Mouse (Mus musculus) lung, embryonic 16.5 days (tissue): ENCODE results near the gene Hck. TPM values are rescaled to one million over a fixed set of nuclear protein-coding genes. Genes with fewer than 3 reads are reported as not detected.

ENCODE experiments used
- ATAC-seq: fragments of 200-750 bp; cut with Nextera tagmentation; 2 replicates; pipeline ENCODE4 v1.8.0; 2017; ENCODE audit warnings: low read depth, mild to moderate bottlenecking, moderate library complexity
- H3K27ac ChIP-seq: fragments of 300-500 bp; sonication (generic); 2 replicates; pipeline ENCODE4 v1.5.1; 2014; ENCODE audit warnings: mild to moderate bottlenecking, control low read depth, low read length
- H3K27me3 ChIP-seq: fragments of 300-500 bp; sonication (generic); 2 replicates; pipeline ENCODE4 v1.6.1; 2014; ENCODE audit warnings: low read depth, low read length, mixed read lengths; ENCODE audit not compliant: control insufficient read depth, insufficient read depth
- H3K36me3 ChIP-seq: fragments of 300-500 bp; sonication (generic); 2 replicates; pipeline ENCODE4 v1.6.1; 2014; ENCODE audit warnings: low read length; ENCODE audit not compliant: control insufficient read depth, insufficient read depth
- H3K4me1 ChIP-seq: fragments of 300-500 bp; sonication (generic); replicated peaks from 2 replicates; pipeline ENCODE4 v1.6.1; 2014; ENCODE audit warnings: low read length, mixed read lengths; ENCODE audit not compliant: control insufficient read depth, insufficient read depth
- H3K4me2 ChIP-seq: fragments of 300-500 bp; sonication (generic); 2 replicates; pipeline ENCODE4 v1.6.1; 2014; ENCODE audit warnings: low read depth, low read length, control low read depth
- H3K4me3 ChIP-seq: fragments of 300-500 bp; sonication (generic); 2 replicates; pipeline ENCODE4 v1.5.1; 2014; ENCODE audit warnings: mild to moderate bottlenecking, low read length, control low read depth
- H3K9ac ChIP-seq: fragments of 300-500 bp; sonication (generic); 2 replicates; pipeline ENCODE4 v1.6.1; 2014; ENCODE audit warnings: low read length, control low read depth
- H3K9me3 ChIP-seq: fragments of 300-500 bp; sonication (generic); 2 replicates; pipeline ENCODE4 v1.6.1; 2016; ENCODE audit warnings: low read length; ENCODE audit not compliant: control insufficient read depth
- WGBS: fragments of 180-500 bp; shearing (Covaris S2); extraction: QIAGEN DNeasy Blood & Tissue Kit; methylation state at CpG from one replicate; pipeline ENCODE4 v1.1.7; 2014; 5-methylcytosine and 5-hydroxymethylcytosine counted together
- polyA plus RNA-seq: library from polyadenylated mRNA; unstranded; fragments of >200 nt; fragmentation: Nextera tagmentation; extraction: Ambion mirVana; gene quantifications from 2 replicates; pipeline ENCODE4 v1.2.1, GENCODE M21; 2015

Gene Hck
- polyA plus RNA-seq, 1 experiment from 2014 or later = 4.5 TPM

- H3K27me3 ChIP-seq = no peaks in the 10 kb centered on the region
- 72% methylated on average over 7 of the region's 7 CpGs for WGBS
- no peak for ATAC-seq
Measured at GRCm38 (mm10) chr2:153117051-153117486, 8.8 kb downstream of the Hck start.

DNA sequence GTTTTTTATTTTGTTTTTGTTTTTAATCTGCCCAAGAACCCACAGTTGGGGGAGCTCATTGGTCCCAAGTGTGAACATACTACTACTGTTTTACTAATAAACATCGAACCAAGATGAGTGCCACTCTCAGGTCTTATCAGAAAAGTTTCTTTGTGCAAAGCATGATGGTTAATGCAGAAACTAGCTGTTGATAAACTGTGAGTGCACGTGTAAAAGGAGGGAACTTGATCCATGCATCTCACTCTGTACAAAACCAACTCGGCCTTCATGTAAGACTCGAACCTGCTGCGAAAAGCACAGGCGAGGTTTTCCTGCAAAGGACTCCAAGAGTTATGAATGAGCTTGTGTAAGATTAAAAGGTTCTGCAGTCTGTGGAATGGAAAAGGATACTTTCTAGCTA is 11.2 kb downstream of the Hck start:
- Histone ChIP-seq H3K9ac (no peak overlapping the region), H3K9me3 (no peaks in the 10 kb centered on the region), H3K27ac (no peak overlapping the region), H3K36me3 (no peaks in the 10 kb centered on the region), H3K27me3 (no peaks in the 10 kb centered on the region), H3K4me2 (no peak overlapping the region), H3K4me3 (no peak overlapping the region), H3K4me1 (no peaks in the 10 kb centered on the region)
- ATAC-seq = no peak
- 80% methylated on average over 6 of the region's 6 CpGs for WGBS

More at GRCm38 (mm10) chr2:153117051-153117486, 8.8 kb downstream of the Hck start:
- H3K4me1 ChIP-seq = no peaks in the 10 kb centered on the region
- no peaks in the 10 kb centered on the region for H3K9me3 ChIP-seq
- H3K4me2 ChIP-seq = no peak overlapping the region
- H3K27ac ChIP-seq = no peak overlapping the region
- H3K36me3 ChIP-seq = no peaks in the 10 kb centered on the region
- H3K4me3 ChIP-seq = no peak overlapping the region
- no peak overlapping the region for H3K9ac ChIP-seq

- 63% methylated on average over 8 of the region's 8 CpGs for WGBS
- no peak overlapping the region for H3K4me2 ChIP-seq
- H3K9me3 ChIP-seq = no peaks in the 10 kb centered on the region
Measured at GRCm38 (mm10) chr2:153120126-153120525, 11.9 kb downstream of the Hck start.

DNA sequence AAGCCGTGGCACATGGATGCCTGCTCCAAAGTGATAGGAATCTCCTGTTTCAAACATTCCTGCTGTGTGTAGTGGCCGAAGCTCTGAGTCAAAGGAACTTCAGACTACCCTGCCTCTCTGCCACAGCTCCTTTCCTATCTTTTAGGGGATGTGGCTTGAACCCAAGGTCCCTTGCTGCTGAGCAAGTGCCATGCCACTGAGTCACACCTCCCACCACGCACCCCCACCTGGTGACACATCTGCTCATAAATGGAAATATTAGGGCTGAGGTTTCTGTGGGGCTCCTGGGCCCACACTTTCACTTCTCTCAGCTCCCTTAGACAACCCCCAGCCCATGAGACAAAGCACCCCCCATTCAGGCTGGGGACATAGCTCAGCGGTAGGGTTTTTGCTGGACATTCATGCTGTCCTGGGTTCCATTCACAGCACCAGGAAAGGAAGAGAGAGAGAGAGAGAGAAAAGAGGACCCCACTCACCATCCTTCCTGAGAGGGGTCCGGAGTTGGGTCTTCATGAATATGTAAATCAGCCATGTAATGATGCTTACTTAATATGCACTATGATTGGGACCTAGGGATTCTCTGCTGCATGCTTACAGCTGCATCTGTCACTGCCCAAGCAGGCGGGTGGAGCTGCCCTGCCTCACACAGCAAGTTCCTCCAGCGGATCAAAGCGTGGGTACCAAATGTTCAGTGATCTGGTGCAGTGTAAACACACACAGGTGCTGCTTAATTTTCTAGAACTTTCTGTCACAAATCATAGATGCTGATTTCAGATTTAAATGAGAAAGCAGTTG is 13.8 kb downstream of the Hck start:
- Histone ChIP-seq H3K4me2 (no peak overlapping the region), H3K4me1 (no peaks in the 10 kb centered on the region), H3K9ac (no peak overlapping the region), H3K4me3 (no peak overlapping the region), H3K9me3 (no peaks in the 10 kb centered on the region), H3K27me3 (no peaks in the 10 kb centered on the region), H3K27ac (no peak overlapping the region), H3K36me3 (no peaks in the 10 kb centered on the region)
- WGBS = 65% methylated on average over 8 of the region's 8 CpGs
- no peak for ATAC-seq

More at GRCm38 (mm10) chr2:153120126-153120525, 11.9 kb downstream of the Hck start:
- H3K27me3 ChIP-seq = no peaks in the 10 kb centered on the region
- H3K27ac ChIP-seq = no peak overlapping the region
- ATAC-seq = no peak
- H3K4me1 ChIP-seq = no peaks in the 10 kb centered on the region
- no peak overlapping the region for H3K4me3 ChIP-seq
- no peak overlapping the region for H3K9ac ChIP-seq
- no peaks in the 10 kb centered on the region for H3K36me3 ChIP-seq

DNA sequence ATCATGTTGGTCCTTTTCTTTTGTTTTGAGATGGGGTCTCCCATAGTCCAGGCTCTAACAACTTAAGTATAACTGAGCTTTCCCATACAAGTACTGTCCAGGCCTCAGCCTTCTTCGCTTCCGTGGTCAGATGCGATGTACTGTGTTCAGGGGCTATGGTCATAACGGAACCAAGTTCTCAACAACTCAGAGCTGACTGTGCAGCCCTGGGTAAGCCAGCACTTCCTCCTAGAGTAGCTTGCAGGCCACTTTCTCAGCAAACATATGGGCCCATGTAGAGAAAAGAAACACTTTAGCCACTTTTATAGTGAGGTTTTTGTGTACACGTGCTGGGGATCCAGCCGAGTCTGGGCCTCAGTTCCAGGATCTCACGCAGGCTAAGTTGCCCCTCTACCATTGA is 14.4 kb downstream of the Hck start:
- no peak overlapping the region for H3K4me2 ChIP-seq
- ATAC-seq = no peak
- H3K27ac ChIP-seq = no peak overlapping the region
- no peaks in the 10 kb centered on the region for H3K36me3 ChIP-seq
- 80% methylated on average over 7 of the region's 7 CpGs for WGBS
- no peaks in the 10 kb centered on the region for H3K4me1 ChIP-seq
- no peak overlapping the region for H3K9ac ChIP-seq
- H3K27me3 ChIP-seq = no peaks in the 10 kb centered on the region
- no peaks in the 10 kb centered on the region for H3K9me3 ChIP-seq
- no peak overlapping the region for H3K4me3 ChIP-seq

GRCm38 (mm10) chr2:153125875-153126274 is 17.6 kb downstream of the Hck start:
- H3K9me3 ChIP-seq = no peaks in the 10 kb centered on the region
- ATAC-seq = no peak
- no peak overlapping the region for H3K4me2 ChIP-seq
- no peak overlapping the region for H3K4me3 ChIP-seq
- 34% methylated on average over 5 of the region's 5 CpGs for WGBS
- H3K27ac ChIP-seq = no peak overlapping the region
- no peak overlapping the region for H3K9ac ChIP-seq
- no peaks in the 10 kb centered on the region for H3K27me3 ChIP-seq
- no peaks in the 10 kb centered on the region for H3K4me1 ChIP-seq
- H3K36me3 ChIP-seq = no peaks in the 10 kb centered on the region

GRCm38 (mm10) chr2:153131019-153131418 is 22.8 kb downstream of the Hck start:
- Histone ChIP-seq H3K4me3 (no peak overlapping the region), H3K4me2 (no peak overlapping the region), H3K27ac (no peak overlapping the region), H3K27me3 (no peaks in the 10 kb centered on the region), H3K36me3 (no peaks in the 10 kb centered on the region), H3K4me1 (no peaks in the 10 kb centered on the region), H3K9ac (no peak overlapping the region), H3K9me3 (no peaks in the 10 kb centered on the region)
- WGBS = 10% methylated on average over 6 of the region's 6 CpGs
- ATAC-seq = no peak

DNA sequence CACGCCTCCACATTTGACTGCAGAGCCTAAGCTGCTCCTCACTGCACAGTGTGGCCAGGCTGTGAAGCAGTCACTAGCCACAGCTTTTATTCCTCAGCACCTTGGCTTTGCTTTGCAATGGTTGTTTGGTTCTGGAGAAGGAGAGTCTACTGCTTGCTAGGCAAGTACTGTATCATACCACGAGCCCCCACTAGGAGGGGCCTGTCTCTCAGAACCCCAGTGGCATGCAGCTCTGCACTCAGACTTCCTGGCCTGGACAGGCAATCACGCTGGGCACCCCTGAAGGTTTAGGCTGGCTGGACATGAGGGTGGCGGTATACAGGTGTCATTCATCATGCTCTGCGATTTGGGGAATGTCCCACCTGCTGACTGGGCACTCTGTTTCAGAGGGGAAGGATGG is 26.0 kb downstream of the Hck start:
- H3K27ac ChIP-seq = no peak overlapping the region
- no peak overlapping the region for H3K4me2 ChIP-seq
- H3K36me3 ChIP-seq = no peaks in the 10 kb centered on the region
- no peak overlapping the region for H3K4me3 ChIP-seq
- WGBS = 31% methylated on average over 5 of the region's 5 CpGs
- no peak overlapping the region for H3K9ac ChIP-seq
- H3K9me3 ChIP-seq = no peaks in the 10 kb centered on the region
- ATAC-seq = no peak
- no peaks in the 10 kb centered on the region for H3K27me3 ChIP-seq
- H3K4me1 ChIP-seq = no peaks in the 10 kb centered on the region

DNA sequence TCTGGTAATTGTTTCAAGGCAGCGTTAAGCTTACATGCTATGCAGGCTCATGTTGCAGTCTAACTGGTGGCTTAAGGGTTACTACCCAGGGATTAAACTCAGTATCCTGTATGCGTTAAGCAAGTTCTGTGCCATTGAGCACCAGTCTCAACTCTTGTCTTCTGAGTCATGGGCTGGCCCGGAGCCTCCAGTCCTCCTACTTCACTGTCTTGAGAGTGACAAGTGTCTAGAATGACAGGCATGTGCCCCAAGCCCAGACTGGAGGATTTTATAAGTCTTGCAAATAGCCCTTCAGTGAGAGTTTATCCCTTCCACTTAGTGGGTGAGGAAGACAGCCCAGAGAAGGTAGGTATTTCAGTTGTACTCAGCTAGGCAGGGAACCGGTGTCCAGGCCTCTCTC is 27.9 kb downstream of the Hck start:
- H3K36me3 ChIP-seq = no peaks in the 10 kb centered on the region
- no peak for ATAC-seq
- no peak overlapping the region for H3K27ac ChIP-seq
- peaks cover 4% of the 10 kb centered on the region; the same call in 1 of the 2 replicates for H3K4me1 ChIP-seq
- H3K4me2 ChIP-seq = no peak overlapping the region
- WGBS = 56% methylated on average over 4 of the region's 4 CpGs
- no peaks in the 10 kb centered on the region for H3K27me3 ChIP-seq
- H3K9me3 ChIP-seq = no peaks in the 10 kb centered on the region
- H3K9ac ChIP-seq = no peak overlapping the region
- no peak overlapping the region for H3K4me3 ChIP-seq
